Mouse (Mus musculus) cerebellum, postnatal 10 days (tissue): ENCODE results near the gene Fbxw11.
A peak's percentile ranks its signal among the peaks of the same experiment; 100 is the strongest.

ENCODE experiments used
- DNase-seq, 2 experiments: peaks; one replicate each; pipeline ENCODE4 v3.0.0; 2021; ENCODE audit warnings: mixed read lengths in 2 of 2

The Fbxw11 gene

GRCm38 (mm10) chr11:32767496-32768230 lies 125.1 kb downstream of the Fbxw11 start:
- no peak for DNase-seq

- no peak for DNase-seq
Observed at GRCm38 (mm10) chr11:32768642-32769343, 126.3 kb downstream of the Fbxw11 start.

- DNase-seq: peak; percentile 12 to 17
Observed at GRCm38 (mm10) chr11:32780747-32781536, 138.4 kb downstream of the Fbxw11 start.

GRCm38 (mm10) chr11:32781633-32782404 lies 139.3 kb downstream of the Fbxw11 start:
- DNase-seq: peak; percentile 50 to 72

- no peak for DNase-seq
Observed at GRCm38 (mm10) chr11:32782724-32783123, 140.2 kb downstream of the Fbxw11 start.

- DNase-seq: no peak
Observed at GRCm38 (mm10) chr11:32785591-32786147, 143.1 kb downstream of the Fbxw11 start.

GRCm38 (mm10) chr11:32786201-32786600 lies 143.7 kb downstream of the Fbxw11 start:
- DNase-seq: no peak

GRCm38 (mm10) chr11:32794759-32795445 lies 152.4 kb downstream of the Fbxw11 start:
- no peak for DNase-seq
